Mouse (Mus musculus) adrenal gland, postnatal 4 days (tissue): ENCODE measurements around the gene 2700049A03Rik. TPM values are rescaled to one million over a fixed set of nuclear protein-coding genes. Genes with fewer than 3 reads are reported as not detected.
A peak's percentile ranks its signal among the peaks of the same experiment; 100 is the strongest.
"Not testable (repeated sequence)": the region's sequence is repeated elsewhere in the genome, so short reads cannot be mapped to it uniquely, and the experiment has no call there.

ENCODE experiments used
- DNase-seq, 2 experiments: peaks; one replicate each; pipeline ENCODE4 v3.0.0; 2021 to 2022; ENCODE audit warnings: low spot score in 2 of 2, mixed read lengths in 2 of 2
- long read RNA-seq, 2 experiments: library from polyadenylated mRNA; stranded (forward); transcript quantifications; one replicate each; pipeline ENCODE4 v2.0.0; 2021
- total RNA-seq, 2 experiments: library from RNA; stranded (reverse); gene quantifications; 2 replicates each; pipeline ENCODE4 v1.2.3; 2021

The 2700049A03Rik gene
- total RNA-seq: 10 to 100 TPM; 13.3 to 15.1 TPM
- long read RNA-seq, experiment 1, partial matches to known transcripts: 3 of 7 reads
- long read RNA-seq, experiment 1, other reads (novel, unspliced or antisense): 4 of 7 reads
- long read RNA-seq, experiment 2, partial matches to known transcripts: 8 of 12 reads
- long read RNA-seq, experiment 2, other reads (novel, unspliced or antisense): 4 of 12 reads

DNA sequence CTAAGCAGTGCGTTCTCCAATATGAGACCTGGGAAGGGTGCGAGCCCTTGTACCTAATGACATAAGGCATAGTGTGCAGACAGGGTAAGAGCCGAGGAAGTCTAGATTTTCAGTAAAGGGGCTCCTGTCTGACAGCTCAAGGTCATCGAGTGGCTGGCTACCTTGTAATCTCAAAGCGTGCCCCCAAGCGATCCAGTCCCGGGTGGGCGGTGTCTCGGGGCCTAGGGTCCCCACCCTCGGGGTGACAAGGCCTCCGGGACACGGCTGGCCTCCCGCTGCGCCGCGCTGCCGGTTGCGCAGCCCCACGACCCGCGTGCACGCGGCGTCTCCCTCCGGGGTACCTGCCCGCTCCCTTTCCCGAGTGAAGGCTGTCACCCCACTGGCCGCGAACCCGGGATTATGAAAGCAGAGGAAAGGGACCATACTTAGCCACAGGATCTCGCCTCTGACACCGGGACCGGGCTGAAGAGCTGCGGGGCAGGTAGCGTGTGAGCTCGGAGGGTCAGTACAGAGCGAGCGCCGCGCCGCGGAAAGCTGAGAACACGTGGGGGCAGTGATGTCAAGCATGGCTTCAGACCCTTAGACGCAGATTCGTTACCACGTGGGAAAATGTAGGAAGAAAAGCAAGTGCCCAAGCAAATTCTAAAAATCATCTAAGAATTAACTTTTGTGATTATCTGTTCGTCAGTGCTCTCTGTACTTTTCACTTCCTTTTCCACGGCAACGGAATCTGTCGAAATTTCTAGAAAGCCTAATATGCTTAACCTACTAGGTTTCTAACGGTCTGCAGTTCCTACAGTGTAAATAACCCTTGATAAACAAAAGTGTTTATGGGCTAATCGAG is at the start of gene 2700049A03Rik, which contains the start of gene Timm9:
Gene 2700049A03Rik, plus strand, starts transcription at position 719 of the 844 bp plus-strand sequence.
Gene Timm9, minus strand, starts transcription at position 555 of the 844 bp plus-strand sequence.
- peak; percentile 49 to 61 for DNase-seq

- not testable (repeated sequence) for DNase-seq
These were observed 32.4 kb upstream of the 2700049A03Rik start for GRCm38 (mm10) chr12:71104275-71104674.

DNA sequence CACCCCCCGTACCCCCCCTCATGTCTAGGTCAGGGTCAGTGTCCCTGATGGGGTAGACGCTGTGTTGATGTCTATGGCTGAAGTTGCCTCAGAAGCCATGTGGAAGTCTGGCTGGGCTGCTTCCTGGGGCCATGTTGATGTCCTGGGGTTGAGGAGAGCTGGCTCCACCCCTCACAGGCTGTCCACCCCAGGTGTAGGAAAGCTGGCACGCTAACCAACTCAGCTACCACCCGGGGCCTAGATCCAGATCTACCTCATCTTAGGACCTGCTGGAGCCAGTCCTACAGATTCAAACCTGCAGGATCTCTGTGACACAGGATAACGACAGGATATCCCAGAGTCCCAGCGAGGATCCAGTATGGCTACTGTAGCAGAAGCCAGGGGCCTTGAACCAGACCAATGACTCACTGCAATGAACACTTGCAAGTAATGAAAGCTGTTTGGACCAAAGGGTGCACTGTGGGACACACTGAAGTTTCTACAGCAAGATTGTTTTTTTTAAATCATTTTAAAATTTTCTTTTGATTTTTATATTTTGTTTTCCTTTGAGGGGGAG is 29.4 kb upstream of the 2700049A03Rik start:
- DNase-seq: no peak

DNA sequence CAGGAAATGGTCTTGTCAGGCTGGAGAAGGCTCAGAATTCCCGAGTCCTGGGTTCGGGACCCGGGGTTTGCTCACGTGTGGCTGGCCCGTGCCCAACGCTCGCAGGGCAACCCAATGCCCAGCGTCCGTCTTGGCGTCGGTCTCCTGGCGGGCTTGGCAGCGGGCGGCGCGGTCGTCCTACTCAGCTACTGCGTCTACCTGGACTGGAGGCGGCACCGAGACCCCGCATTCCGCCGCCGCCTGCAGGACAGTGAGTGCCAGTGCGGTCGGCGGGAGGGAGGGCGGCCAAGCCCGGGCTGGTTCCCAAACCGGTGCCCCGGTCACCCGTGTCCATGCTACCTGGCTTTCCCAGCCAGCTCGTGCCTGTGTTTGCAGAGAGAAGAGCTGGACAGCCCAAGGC is 25.3 kb upstream of the 2700049A03Rik start, which contains the start of gene Tomm20l:
Gene Tomm20l, plus strand, starts transcription at position 98 of the 400 bp plus-strand sequence.
- DNase-seq: peak in 1 of 2 experiments; percentile 18

DNA sequence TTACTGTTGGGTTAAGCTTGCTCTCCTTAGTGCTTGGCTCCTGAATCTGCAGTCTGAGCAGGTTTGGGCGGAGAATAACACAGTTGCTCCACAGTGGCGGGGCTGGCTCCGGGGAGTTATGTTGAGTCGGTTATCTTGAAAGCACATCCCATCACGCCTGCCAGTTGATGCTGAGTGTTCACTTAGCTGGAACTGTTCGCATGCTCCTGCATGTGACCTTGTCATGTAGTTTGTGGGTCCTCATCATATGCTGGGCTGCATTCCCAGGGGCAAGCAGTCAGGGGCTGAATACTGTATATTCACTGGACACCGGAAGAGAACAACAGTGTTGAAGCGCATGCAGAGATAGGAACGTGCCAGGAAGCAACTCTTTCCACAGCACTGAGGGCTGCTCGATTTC is 23.6 kb upstream of the 2700049A03Rik start:
- DNase-seq: no peak

DNA sequence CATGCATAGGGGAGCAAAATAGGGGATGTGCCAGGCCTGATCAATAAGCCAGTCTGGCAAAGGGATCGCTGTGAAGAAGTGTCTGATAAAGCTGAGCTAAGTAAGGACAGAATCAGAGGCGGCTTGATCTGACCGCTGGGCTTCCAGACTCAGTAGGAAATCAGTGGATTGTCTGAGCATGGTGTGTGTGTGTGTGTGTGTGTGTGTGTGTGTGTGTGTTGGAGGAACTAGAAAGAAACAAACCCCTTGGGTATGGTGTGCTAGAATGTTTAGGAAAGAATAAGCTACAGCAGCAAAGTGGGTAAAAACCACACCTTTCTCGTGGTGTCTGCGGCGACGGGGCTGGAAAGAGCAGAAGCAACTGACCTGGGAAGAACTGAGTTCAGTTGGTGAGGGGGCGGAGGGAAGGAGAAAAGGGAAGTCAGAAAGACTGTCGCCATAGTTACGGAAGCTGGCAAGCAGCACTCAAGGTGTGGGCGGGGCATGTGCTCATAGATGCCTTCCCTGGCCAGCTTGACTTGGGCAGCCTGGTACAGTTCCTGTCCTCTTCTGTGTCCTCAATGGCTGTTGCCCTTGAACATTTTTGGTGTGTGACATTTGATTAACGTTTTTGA is 22.9 kb upstream of the 2700049A03Rik start:
- DNase-seq: no peak

GRCm38 (mm10) chr12:71116411-71116810 is 20.2 kb upstream of the 2700049A03Rik start:
- no peak for DNase-seq

DNA sequence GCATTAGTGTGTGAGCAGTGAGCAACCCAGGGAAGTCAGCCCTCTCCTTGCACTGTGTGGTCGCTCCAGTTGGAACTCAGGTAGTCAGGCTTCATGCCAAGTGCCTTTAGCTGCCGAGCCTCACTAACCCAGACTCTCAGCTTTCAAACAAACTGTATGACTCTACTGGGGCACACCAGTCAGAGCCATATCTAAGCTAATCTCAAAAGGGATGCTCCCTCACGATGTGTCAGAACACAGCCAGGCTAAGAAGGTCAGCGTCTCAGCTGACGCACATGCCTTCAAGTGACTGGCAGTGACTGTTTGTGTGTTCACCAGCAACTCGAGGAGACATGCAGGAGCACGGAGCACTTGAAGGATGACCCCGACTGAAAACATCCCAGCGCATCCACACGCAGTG is 13.9 kb upstream of the 2700049A03Rik start:
- DNase-seq: no peak

GRCm38 (mm10) chr12:71123286-71123685 is 13.4 kb upstream of the 2700049A03Rik start:
- DNase-seq: no peak

DNA sequence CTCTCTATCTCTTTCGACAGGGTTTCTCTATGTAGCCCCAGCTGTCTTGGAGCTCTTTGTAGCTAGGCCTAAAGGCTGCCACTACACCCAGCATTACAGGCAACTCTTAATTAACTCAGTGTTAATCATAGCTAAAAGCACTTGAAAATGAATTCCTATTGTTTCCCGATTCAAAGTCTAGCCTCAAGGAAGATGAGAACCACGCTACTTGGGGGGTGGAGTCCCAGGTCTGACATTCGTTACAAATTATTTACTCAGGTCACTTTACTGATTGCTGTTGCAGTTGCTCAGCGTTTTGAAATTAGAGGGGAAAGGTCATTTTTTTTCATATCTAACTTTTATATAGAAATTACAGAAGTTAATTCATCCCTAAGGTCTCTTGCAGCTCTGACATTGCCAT is 1.1 kb upstream of the 2700049A03Rik start:
- no peak for DNase-seq

DNA sequence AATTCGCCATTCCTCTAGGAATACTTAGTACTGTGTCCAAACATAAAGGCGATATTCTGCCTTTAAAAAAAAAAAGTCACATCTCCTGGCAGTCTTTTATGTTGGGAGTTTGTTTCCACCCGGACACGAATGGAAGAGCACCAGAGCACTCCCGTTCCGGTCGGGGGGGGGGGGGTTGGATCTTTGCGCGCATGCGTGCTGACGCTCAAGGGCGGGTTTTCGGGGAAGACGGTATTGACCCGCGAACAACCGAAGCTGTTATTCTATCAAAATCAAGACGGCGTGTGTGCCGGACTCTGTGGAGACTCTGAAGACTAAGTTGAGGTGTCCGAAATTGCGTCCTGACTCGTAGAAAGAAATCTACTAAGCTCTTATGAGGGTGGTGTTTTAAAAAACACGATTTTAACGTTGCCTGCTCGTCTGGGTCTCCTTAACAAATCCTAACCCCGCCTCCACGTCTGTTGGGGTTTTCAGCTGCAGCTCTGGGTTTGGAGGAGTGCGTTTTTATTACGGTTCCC is 385 bp downstream of the 2700049A03Rik start:
- peak; percentile 56 to 77 for DNase-seq

DNA sequence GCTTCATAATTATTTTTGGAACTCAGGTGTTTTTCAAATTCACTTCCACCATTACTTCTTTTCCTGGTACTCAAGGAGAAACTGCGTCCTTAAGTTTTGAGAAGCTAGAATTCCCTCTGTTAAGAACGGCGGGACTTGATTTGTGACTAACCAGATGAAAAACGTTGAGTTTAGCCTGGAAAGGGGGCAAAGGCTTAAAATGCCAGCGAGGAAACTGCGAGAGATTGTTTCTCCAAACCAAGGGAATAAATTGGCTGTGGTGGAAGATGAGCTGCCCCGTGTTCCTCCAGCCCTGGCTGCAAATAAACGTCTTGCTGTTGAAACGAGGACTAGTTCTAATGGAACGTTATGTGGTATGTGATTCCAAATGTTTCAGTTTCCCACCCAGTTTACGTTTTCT is 1.0 kb downstream of the 2700049A03Rik start:
- DNase-seq: no peak

DNA sequence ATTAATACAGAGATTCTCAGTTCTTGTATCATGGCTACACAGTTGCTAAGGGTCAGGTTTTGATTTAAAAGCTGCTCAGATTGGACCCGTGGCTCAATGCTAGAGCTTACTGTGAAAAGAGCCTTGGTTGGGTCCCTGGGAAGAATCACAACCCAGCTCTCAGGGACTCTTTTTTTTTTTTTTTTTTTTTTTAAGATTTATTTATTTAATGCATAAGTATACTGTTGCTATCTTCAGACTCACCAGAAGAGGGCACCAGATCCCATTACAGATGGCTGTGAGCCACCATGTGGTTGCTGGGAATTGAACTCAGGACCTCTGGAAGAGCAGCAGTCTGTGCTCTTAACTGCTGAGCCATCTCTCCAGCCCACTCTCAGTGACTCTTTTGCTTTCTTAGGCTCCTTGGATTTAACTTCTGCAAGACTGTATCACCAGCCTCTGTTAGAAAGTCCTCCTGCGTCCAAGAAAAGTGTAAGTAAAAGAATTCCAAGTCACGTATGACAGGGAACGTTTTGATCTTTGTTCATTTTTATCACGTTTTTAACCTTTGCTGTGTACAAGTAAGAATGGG is 2.7 kb downstream of the 2700049A03Rik start:
- no peak for DNase-seq

DNA sequence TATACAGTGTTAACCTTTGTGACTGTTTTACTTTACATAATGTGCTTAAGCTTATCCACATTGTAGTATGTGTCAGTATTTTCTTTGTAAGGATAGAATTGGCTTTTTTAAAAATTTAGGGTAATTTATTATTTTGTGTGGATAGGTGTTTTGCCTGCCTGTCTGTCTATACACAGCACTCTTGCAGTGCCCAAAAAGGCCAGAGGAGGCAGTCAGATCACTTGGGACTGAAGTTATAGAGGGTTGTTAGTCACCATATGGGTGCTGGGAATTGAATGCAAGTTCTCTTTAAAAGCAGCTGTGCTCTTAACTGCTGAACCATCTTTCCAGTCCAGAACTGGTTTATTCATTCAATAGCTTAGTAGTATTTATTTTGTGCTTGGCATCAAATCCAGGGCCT is 4.5 kb downstream of the 2700049A03Rik start:
- DNase-seq: no peak

- DNase-seq: peak in 1 of 2 experiments; percentile 19
These were observed 11.0 kb downstream of the 2700049A03Rik start for GRCm38 (mm10) chr12:71147641-71148040.

- no peak for DNase-seq
These were observed 12.2 kb downstream of the 2700049A03Rik start for GRCm38 (mm10) chr12:71148801-71149200.

GRCm38 (mm10) chr12:71149456-71149855 is 12.8 kb downstream of the 2700049A03Rik start:
- no peak for DNase-seq

DNA sequence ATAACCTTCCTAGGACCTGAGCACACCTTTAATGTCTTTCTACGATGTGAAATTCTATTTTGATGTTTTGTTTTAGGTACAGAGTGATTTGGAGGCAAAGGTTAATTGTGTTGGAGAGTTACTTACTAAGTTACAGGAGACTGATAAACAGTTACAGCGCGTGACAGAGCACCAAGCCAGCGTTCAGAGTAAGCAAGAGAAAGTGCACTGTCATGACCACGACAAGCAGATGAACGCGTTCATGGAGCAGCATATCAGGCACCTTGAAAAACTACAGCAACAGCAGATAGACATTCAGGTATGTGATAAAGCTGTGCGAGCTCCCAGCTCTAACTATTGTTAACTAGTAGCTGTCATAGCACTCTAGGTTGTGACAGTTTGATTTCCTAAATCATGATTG is 13.5 kb downstream of the 2700049A03Rik start:
- DNase-seq: no peak

GRCm38 (mm10) chr12:71154979-71155378 is 18.3 kb downstream of the 2700049A03Rik start:
- no peak for DNase-seq

GRCm38 (mm10) chr12:71157974-71158373 is 21.3 kb downstream of the 2700049A03Rik start:
- no peak for DNase-seq

- DNase-seq: no peak
These were observed 27.8 kb downstream of the 2700049A03Rik start for GRCm38 (mm10) chr12:71164410-71164809.
